In genomic region chr6:5233812-5234211, GRCm38 (mm10) we compare ENCODE assay signal across 22 mouse cellular contexts. TPM values are rescaled to one million over a fixed set of nuclear protein-coding genes. Genes with fewer than 3 reads are reported as not detected.
A peak's percentile ranks its signal among the peaks of the same experiment; 100 is the strongest.
DNase-seq lines count a peak whose midpoint lies in the region; ATAC-seq lines count a peak whose summit lies in the region.
"Had no signal": no experiment of that assay in that cellular context is flagged by ENCODE, and none has a peak within 500 bp of the region (broad histone marks: within the 10 kb centered on the region; RNA-seq: fewer than 3 reads in every experiment).

No protein-coding gene starts in this region.

- ATAC-seq in CD4-positive, CD25-positive, alpha-beta regulatory T cell, adult 4 months, result no peak
- ATAC-seq: hindbrain, postnatal 0 days; intestine, postnatal 0 days had no signal

- DNase-seq in 3T3-L1 (ENCODE audit: low read depth, low spot score), result peak; percentile 5
- DNase-seq in adrenal gland, adult 2 months, result peak; percentile 78
- DNase-seq in fat pad, adult 2 months (ENCODE audit: extremely low read depth, low read depth, low spot score), result peak; percentile 95
- DNase-seq in lung, postnatal 36 days, result peak; percentile 65
- no peak for DNase-seq in heart, postnatal 4 days
- DNase-seq in right cerebral cortex, postnatal 10 days (ENCODE audit: low spot score in 2 of 2), result no peak
- DNase-seq: cerebellum, postnatal 14 days; kidney, postnatal 4 days; right cerebral cortex, adult 18-20 months; thymus, postnatal 36 days had no signal

RNA-seq across cellular contexts. Expression of gene Pon3, which starts 22.3 kb away (rescaled TPM):
- total RNA-seq in adrenal gland, adult 2 months (2021), result 100 to 1,000 TPM in 1 of 2 experiments, 10 to 100 TPM in 1; 79.0 to 204 TPM
- 18.1 and 26.5 TPM in 2 replicates for polyA plus RNA-seq in adrenal gland, adult 2 months (2012; rRNA removed)
- total RNA-seq in heart, postnatal 4 days (2021), result 10 to 100 TPM; 25.1 to 25.8 TPM
- 10 to 100 TPM; 21.5 to 23.3 TPM for polyA plus RNA-seq in CD4-positive, CD25-positive, alpha-beta regulatory T cell, adult 4 months (2017; shearing (Covaris generic))

RNA-seq across cellular contexts. Expression of gene Pon1, which starts 40.1 kb away (rescaled TPM):
- total RNA-seq in adrenal gland, adult 2 months (2021), result 10 to 100 TPM; 12.6 to 19.6 TPM
- 0.35 and 1.6 TPM in 2 replicates for polyA plus RNA-seq in adrenal gland, adult 2 months (2012; rRNA removed)
- total RNA-seq in heart, postnatal 4 days (2021), result not detected
- polyA plus RNA-seq in CD4-positive, CD25-positive, alpha-beta regulatory T cell, adult 4 months (2017; shearing (Covaris generic)), result not detected
- total RNA-seq: hematopoietic stem cell, adult 5-6 weeks; monocyte, adult 5-6 weeks had no signal
- polyA plus RNA-seq: C2C12; heart, embryonic 14.5 days; intestine, postnatal 0 days; kidney, embryonic 15.5 days; limb, embryonic 12.5 days; neural tube, embryonic 11.5 days; small intestine, adult 2 months; testis, adult 2 months had no signal

Comparison
In these comparisons a context has a peak if more than half of its experiments do, and no peak if none do; other contexts are left out.
1. DNase-seq: peak in 3T3-L1 (single experiment), adrenal gland, adult 2 months (single experiment), fat pad, adult 2 months (single experiment) and lung, postnatal 36 days (single experiment); none in heart, postnatal 4 days (single experiment) and right cerebral cortex, postnatal 10 days (0 of 2).
2. RNA of gene Pon1, which starts 40.1 kb away (total RNA-seq): 12.6 to 19.6 TPM in adrenal gland, adult 2 months; not detected in heart, postnatal 4 days; every median in the first group is over 10 times any median in the second.